Comparison of ENCODE assay signal across 16 mouse cellular contexts in the genomic region with DNA sequence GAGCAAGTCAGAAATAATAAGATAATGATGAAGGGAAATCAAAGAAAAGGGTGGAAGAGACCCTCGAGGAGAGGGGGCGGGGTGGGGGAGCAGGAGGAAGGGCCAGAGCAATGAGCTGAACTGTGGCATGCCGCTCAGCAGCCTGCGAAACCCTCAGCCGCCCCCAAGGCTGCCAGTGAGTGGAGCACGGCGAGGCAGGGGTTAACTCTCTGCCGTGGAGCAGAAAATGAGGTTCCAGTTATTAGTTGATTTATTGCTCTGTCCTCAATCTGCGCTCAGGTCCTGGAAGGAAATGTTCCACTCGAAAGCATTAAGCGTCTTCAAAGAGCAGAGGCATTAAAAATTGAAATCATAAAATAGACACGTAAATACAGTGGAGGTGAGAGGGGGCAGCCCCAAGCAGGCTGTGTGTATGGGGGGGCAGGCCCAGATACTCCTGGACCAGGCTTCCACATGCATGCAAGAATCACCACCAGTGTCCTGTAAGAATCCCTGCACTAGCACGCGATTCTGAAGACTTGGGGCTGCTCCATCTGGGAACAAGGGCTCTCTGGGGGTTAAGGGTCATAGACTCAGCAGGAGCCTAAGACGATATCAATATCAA.
DNase-seq lines count a peak whose midpoint lies in the region; ATAC-seq and TF ChIP-seq lines count a peak whose summit lies in the region.
"Had no signal": no experiment of that assay in that cellular context is flagged by ENCODE, and none has a peak within 500 bp of the region (broad histone marks: within the 10 kb centered on the region; RNA-seq: fewer than 3 reads in every experiment).

No protein-coding gene starts in this region.

- no peak for TF ChIP-seq POLR2A in kidney, adult 2 months (IDR thresholded peaks at IDR 0.05; ENCODE audit: low read depth, low read length)

- ATAC-seq in kidney, embryonic 14.5 days (ENCODE audit: low FRiP score, low TSS enrichment), result 0 out of 2 replicates have a peak, but pooled peaks have one; percentile 43
- ATAC-seq in hindbrain, embryonic 15.5 days (ENCODE audit: low FRiP score, low read depth), result peak; percentile 39; the same call in 1 of the 2 replicates
- ATAC-seq in midbrain, embryonic 15.5 days (replicated peaks), result peak; percentile 71
- ATAC-seq in intestine, postnatal 0 days, result no peak
- ATAC-seq: forebrain, postnatal 0 days had no signal

- DNase-seq in kidney, adult 2 months, result no peak
- DNase-seq in embryo, embryonic 11.5 days (ENCODE audit: low read depth, low spot score), result peak; percentile 29
- no peak for DNase-seq in ovary, postnatal 10 days (ENCODE audit: low spot score)
- DNase-seq: cerebellum, postnatal 36 days; forebrain, postnatal 0 days; gastrocnemius, postnatal 10 days; thymus, adult 18-20 months had no signal

- H3K27me3 ChIP-seq in kidney, embryonic 14.5 days (ENCODE audit: control insufficient read depth, insufficient read depth, low read length), result no peaks in the 10 kb centered on the region
- H3K27me3 ChIP-seq in kidney, adult 2 months (replicated peaks; ENCODE audit: control insufficient read depth, insufficient read depth, low read length), result no peaks in the 10 kb centered on the region
- H3K27me3 ChIP-seq in hindbrain, embryonic 15.5 days, result no peaks in the 10 kb centered on the region
- no peaks in the 10 kb centered on the region for H3K27me3 ChIP-seq in midbrain, embryonic 15.5 days (replicated peaks)
- H3K27me3 ChIP-seq in intestine, postnatal 0 days (replicated peaks; ENCODE audit: control insufficient read depth, insufficient read depth, low read length), result no peaks in the 10 kb centered on the region
- H3K27me3 ChIP-seq: lung, embryonic 15.5 days had no signal

- H3K4me3 ChIP-seq in kidney, embryonic 14.5 days (ENCODE audit: low read length), result no peak overlapping the region
- no peak overlapping the region for H3K4me3 ChIP-seq in kidney, adult 2 months (ENCODE audit: insufficient read depth, low read depth, low read length)
- H3K4me3 ChIP-seq in hindbrain, embryonic 15.5 days, result no peak overlapping the region
- H3K4me3 ChIP-seq in midbrain, embryonic 15.5 days, result no peak overlapping the region
- no peak overlapping the region for H3K4me3 ChIP-seq in intestine, postnatal 0 days (ENCODE audit: low read depth, low read length)
- H3K4me3 ChIP-seq: heart, embryonic 13.5 days; layer of hippocampus, adult 2 months; lung, embryonic 15.5 days had no signal

- TF ChIP-seq CTCF in kidney, adult 2 months (conservative IDR thresholded peaks at IDR 0.05; ENCODE audit: insufficient read depth, insufficient read length, low read depth, low read length), result no peak
- TF ChIP-seq CTCF in intestine, postnatal 0 days (IDR thresholded peaks at IDR 0.05; ENCODE audit: low read depth), result no peak

- no peaks in the 10 kb centered on the region for H3K36me3 ChIP-seq in kidney, embryonic 14.5 days (ENCODE audit: control insufficient read depth, insufficient read depth, low read length)
- no peaks in the 10 kb centered on the region for H3K36me3 ChIP-seq in kidney, adult 2 months (ENCODE audit: control insufficient read depth, insufficient read depth, low read length)
- H3K36me3 ChIP-seq in hindbrain, embryonic 15.5 days, result no peaks in the 10 kb centered on the region
- H3K36me3 ChIP-seq in midbrain, embryonic 15.5 days (replicated peaks), result no peaks in the 10 kb centered on the region
- no peaks in the 10 kb centered on the region for H3K36me3 ChIP-seq in intestine, postnatal 0 days (ENCODE audit: control insufficient read depth, insufficient read depth)
- H3K36me3 ChIP-seq: G1E; heart, embryonic 13.5 days; lung, embryonic 15.5 days had no signal

- no peak overlapping the region for H3K27ac ChIP-seq in kidney, embryonic 14.5 days (ENCODE audit: low read depth, low read length)
- H3K27ac ChIP-seq in kidney, adult 2 months (ENCODE audit: insufficient read depth, low read depth, low read length), result no peak overlapping the region
- peak overlapping the region; percentile 54 for H3K27ac ChIP-seq in hindbrain, embryonic 15.5 days (replicated peaks)
- peak overlapping the region; percentile 55 for H3K27ac ChIP-seq in midbrain, embryonic 15.5 days
- H3K27ac ChIP-seq in intestine, postnatal 0 days (ENCODE audit: low read depth, low read length), result no peak overlapping the region
- H3K27ac ChIP-seq: heart, embryonic 13.5 days; layer of hippocampus, adult 2 months; lung, embryonic 15.5 days had no signal

- 20% methylated on average over 15 of the region's 15 CpGs for WGBS in kidney, embryonic 14.5 days
- WGBS in kidney, adult 2 months, result 27% methylated on average over 15 of the region's 15 CpGs
- WGBS in hindbrain, embryonic 15.5 days, result 30% methylated on average over 15 of the region's 15 CpGs
- 41% methylated on average over 15 of the region's 15 CpGs for WGBS in midbrain, embryonic 15.5 days
- WGBS in intestine, postnatal 0 days, result 43% methylated on average over 15 of the region's 15 CpGs

- no peak overlapping the region for H3K9ac ChIP-seq in kidney, embryonic 14.5 days (ENCODE audit: low read depth, low read length)
- H3K9ac ChIP-seq in hindbrain, embryonic 15.5 days, result no peak overlapping the region
- no peak overlapping the region for H3K9ac ChIP-seq in midbrain, embryonic 15.5 days
- no peak overlapping the region for H3K9ac ChIP-seq in intestine, postnatal 0 days (ENCODE audit: low read depth, low read length)
- H3K9ac ChIP-seq: forebrain, postnatal 0 days; heart, embryonic 13.5 days; lung, embryonic 15.5 days had no signal

- H3K9me3 ChIP-seq in kidney, embryonic 14.5 days (ENCODE audit: control insufficient read depth, low read length), result no peaks in the 10 kb centered on the region
- H3K9me3 ChIP-seq in hindbrain, embryonic 15.5 days, result no peaks in the 10 kb centered on the region
- no peaks in the 10 kb centered on the region for H3K9me3 ChIP-seq in midbrain, embryonic 15.5 days
- H3K9me3 ChIP-seq in intestine, postnatal 0 days (ENCODE audit: control insufficient read depth), result no peaks in the 10 kb centered on the region
- H3K9me3 ChIP-seq: G1E; heart, embryonic 13.5 days; lung, embryonic 15.5 days had no signal

- peaks cover 6% of the 10 kb centered on the region; the same call in 1 of the 2 replicates for H3K4me1 ChIP-seq in kidney, embryonic 14.5 days (ENCODE audit: control insufficient read depth, insufficient read depth, low read length)
- no peaks in the 10 kb centered on the region for H3K4me1 ChIP-seq in kidney, adult 2 months (ENCODE audit: control insufficient read depth, insufficient read depth, low read length)
- H3K4me1 ChIP-seq in hindbrain, embryonic 15.5 days (replicated peaks), result peaks cover 39% of the 10 kb centered on the region
- H3K4me1 ChIP-seq in midbrain, embryonic 15.5 days, result peaks cover 15% of the 10 kb centered on the region
- no peaks in the 10 kb centered on the region for H3K4me1 ChIP-seq in intestine, postnatal 0 days (replicated peaks; ENCODE audit: control insufficient read depth, insufficient read depth, low read length)

- H3K4me2 ChIP-seq in kidney, embryonic 14.5 days (replicated peaks; ENCODE audit: low read depth, low read length), result 0 out of 2 replicates have a peak overlapping the region, but pooled peaks have one; percentile 11
- no peak overlapping the region for H3K4me2 ChIP-seq in hindbrain, embryonic 15.5 days
- H3K4me2 ChIP-seq in midbrain, embryonic 15.5 days, result no peak overlapping the region
- H3K4me2 ChIP-seq in intestine, postnatal 0 days (replicated peaks; ENCODE audit: low read depth), result no peak overlapping the region
- H3K4me2 ChIP-seq: heart, embryonic 13.5 days; liver, embryonic 11.5 days; lung, embryonic 15.5 days had no signal

Comparison
In these comparisons a context has a peak if more than half of its experiments do, and no peak if none do; other contexts are left out.
1. H3K27ac ChIP-seq: peak in hindbrain, embryonic 15.5 days (single experiment) and midbrain, embryonic 15.5 days (single experiment); none in kidney, embryonic 14.5 days (single experiment), kidney, adult 2 months (single experiment) and intestine, postnatal 0 days (single experiment).